Mouse (Mus musculus) mature B cell (primary cell): Measurements from ENCODE around the gene Ccdc113.

ENCODE experiments used
- in situ Hi-C: fragments of 300-500 bp; cut with MboI; formaldehyde crosslinking; loops from 2 replicates; pipeline ENCODE4 v1.14.3; 2019

The Ccdc113 gene

DNA sequence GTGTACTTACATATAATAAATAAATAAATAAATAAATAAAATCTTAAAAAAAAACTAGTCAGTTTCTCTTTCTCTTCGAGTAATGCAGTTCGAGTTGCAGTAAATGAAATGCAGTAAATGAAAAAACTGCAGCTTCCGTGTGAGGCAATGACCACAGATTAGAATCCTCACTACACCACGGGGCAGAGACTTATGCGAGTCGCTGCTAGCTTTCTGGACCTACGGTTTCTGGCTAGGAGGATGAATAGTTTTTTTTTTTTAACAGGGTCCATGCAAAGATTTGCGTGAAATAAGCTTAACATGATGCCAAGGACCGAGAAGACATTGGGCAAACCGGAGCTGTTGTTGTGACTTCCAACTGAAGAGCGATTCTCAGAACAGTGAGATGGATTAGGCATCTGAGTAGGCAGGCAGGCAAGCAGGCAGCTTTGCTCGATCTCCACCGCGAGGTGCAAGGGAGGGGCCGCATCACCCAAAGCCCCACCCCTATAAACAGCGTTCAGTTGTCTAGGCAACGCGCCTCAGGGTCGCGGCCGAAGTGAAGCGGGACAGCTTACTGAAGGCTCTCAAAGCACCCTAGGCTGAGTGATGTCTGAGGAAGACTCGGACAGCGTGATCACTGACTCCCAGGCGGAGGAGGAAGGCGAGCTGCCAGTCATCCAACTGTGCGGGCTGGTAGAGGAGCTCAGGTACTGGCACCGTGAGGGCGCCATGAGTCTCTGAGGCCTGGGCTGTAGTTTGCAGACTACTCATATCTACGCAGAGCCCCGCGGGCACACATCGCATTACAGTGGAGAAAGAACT lies at the start of gene Ccdc113:
Gene Ccdc113, plus strand, starts transcription at position 502 of the 804 bp plus-strand sequence.
- in situ Hi-C loops = no loop called here

DNA sequence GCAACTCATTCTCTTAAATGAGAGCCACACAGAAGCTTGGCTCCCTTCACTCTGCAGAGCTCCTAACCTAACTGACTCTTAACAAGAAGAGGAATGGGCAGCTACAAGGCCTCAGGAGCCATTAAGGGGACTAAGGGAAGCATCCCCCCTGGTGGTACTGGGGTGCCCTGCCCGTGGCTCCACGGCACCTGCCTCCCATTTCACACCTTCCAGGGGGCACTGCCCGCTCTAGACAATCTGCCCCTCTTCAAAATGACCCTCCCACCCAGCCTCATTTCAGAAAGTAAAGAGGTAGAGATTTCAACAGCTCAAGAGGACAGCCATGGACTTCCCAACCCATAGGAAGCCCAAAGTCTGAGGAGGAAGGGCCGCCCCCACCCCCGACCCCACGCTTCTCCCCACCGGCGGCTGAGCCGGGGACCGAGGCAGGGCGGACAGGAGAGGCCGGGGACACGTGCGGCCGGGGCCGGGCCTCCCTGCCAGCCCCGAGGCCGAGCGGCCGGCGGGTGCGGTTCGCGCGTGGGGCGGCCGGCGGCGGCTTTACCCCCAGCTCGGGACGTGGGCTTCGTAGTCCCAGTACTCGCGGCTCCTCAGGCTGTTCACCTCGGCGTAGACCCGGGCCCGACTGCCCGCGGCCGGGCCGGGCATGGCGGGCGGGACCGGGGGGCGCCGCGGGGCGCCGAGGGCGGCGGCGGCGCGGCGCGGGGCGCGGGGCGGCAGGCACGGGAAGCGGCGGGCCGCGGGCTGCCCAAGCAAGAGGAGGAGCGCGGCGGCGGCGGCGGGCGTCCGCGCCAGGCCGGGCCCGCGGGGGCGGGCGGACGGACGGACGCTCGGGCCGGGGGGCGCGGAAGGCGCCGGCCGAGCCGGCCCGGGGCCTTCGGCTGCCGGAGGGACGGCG lies 45.8 kb upstream of the Ccdc113 start:
- in situ Hi-C loops = no loop called here

DNA sequence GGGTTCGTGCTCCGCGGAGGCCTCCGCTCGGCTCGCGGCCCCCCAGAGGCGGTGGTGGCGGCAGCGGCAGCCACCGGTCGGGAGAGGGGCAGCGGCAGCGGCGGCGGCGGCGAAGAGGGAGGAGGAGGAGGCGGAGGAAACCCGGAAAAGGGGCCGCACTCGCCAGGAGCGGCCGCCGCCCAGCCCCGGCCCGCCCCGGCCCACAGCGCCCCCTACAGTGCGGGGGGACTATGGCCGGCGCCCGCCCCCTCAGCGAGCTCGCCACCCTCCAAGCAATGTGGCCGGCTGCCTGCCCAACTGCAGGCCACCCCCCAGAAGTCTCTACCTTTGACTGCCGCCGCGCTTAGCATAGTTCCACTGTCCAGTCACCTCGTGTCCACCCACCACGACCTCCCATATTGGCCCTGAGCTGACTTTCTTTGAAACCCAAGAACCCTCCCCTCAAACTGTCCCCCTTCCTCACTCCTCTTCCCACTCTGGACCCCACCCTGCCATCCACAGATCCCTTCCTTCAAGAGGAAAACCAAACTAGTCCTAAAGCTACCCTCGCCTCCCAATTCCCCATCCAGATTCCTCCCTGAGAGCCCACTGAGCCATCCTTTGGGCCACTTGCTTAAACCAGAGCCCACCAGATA lies 45.1 kb upstream of the Ccdc113 start:
- in situ Hi-C loops = no loop called here

DNA sequence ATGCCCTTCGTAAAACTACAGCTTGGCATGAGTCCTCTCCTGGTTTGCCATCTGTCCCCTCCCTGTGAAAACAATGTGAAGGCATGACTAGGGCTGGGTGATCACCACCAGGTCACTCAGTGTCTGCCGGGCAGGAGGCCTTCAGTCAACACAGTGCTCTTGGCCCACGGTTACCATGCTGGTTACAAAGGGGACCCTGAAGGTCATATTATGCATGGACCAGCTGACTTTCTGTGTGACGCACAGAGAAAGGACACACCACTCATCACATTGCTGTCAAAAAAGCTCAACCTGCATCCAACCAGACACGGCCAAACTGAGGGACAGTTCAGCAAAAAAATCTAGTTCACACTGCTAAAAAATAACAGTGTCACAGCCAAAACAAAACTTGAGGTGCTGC lies 43.9 kb upstream of the Ccdc113 start, which contains the start of gene Csnk2a2:
Gene Csnk2a2, minus strand, starts transcription at position 34 of the 400 bp plus-strand sequence.
- in situ Hi-C loops = no loop called here

DNA sequence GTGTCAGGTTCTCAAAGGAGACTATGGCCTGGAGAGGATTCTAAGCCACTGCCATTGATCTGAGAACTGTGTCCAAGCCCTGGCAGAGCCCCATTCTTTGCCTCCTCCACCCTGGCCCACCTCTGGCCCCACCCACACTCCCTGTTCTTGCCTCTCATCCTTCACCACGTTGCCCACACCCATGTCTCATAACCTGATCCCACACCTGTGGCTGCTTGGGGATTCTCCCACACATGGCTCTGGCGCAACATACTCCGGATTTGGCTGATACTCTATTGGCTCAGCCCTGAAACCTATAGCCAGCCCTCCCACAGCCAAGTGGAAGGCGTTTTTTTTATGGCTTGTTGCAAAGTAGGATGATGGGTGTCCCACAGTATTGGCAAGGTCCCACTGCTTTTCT lies 41.8 kb upstream of the Ccdc113 start:
- in situ Hi-C loops = no loop called here

DNA sequence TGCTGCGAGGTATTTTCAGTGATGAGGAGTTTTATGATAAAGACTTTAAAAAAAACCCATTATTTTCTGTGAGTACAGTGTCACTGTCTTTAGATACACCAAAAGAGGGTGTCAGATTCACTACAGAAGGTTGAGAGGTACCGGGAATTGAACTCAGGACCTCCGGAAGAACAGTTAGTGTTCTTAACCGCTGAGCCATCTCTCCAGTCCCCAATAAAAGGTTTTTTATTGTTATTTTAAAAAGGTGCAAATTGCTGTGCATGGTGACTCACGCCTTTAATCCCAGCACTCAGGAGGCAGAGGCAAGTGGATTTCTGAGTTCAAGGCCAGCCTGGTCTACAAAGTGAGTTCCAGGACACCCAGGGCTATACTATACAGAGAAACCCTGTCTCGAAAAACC lies 38.4 kb upstream of the Ccdc113 start:
- in situ Hi-C loops = no loop called here

DNA sequence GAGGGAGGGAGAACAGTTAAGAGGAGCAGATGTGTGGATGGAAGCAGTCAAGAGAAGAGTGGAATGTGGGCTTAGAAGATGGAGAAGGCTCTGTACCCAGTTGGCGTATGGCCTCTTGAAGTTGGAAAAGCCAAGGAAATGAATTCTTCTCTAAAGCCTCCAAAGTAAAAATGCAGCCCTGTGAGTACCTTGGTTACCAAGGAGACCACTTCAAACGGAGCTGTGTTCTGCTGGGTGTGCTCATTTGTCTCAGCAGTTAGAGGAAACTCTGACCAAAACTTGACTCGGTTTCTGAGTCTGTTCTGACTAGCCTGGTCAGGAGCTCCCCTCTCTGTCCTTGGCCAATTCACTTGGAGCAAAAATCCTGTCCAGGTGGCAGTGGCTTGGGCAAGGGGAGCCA lies 37.5 kb upstream of the Ccdc113 start:
- in situ Hi-C loops = no loop called here

DNA sequence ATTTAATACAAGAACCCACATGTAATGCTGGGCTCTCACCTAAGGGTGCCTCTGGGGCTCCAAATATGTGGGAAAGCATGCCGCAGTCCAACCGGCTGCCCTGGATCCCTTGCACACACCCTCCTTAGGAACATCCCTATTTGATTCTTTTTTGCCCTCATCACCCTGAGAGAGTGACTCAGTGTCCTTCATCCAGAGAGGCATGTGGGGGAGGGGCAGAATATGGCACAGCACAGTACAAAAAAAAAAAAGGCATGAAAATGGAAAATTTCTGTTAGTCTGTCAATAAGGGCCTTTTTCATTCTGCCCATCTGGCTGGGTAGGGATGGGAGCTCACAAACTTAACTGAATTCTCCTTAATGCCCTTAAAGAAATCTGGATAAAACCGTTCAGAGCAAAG lies 36.1 kb upstream of the Ccdc113 start:
- in situ Hi-C loops = no loop called here

DNA sequence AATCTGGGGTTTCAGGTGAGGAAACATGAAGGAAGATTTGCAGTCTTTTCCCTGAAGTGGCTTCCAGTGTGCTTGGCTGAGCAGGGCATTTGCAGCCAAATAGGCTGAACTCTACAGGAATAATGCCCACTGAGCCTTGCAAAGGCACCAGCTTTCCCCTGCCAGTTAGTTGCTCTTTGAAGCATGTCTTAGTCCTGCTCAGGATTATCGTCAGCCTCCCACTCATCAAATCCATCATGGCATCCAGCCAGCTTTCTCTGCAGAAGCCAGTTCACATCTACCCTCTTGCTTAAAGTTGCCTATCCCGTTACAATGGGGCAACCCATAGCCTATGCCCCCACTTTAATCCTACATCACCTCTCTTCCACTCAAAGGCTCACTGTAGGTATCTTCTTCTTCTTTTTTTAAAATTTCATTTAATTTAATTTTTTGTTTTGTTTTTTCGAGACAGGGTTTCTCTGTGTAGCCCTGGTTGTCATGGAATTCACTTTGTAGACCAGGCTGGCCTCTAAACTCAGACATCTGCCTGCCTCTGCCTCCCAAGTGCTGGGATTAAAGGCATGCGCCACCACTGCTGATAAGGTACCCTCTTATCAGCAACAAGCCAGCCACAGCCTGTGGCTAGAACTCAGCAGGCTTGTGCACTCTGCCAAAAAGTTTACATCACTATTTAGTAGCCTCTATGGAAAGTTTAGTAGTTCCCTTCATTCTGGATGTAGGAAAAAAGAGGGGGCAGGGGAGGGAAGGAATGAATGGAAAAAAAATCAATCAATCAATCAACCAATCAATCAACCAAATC lies 34.4 kb upstream of the Ccdc113 start:
- in situ Hi-C loops = no loop called here

DNA sequence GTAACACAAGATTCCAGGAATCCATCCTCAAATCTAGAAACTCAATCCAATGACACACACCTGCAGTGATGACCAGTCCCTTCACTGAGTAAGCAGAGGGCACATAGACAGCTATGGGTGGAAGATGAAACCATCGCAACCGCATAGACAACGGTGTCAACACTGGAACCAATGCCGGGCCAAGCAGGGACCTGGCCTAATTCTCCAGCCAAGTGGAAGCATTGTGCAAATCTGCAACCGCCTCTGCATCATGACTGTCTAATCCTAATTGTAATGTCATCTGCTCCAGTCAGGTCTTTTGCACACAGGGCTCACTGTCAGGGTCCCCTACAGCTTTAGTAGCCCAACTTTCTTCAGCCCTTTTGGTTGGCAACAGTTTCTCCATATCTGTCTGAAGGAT lies 33.4 kb upstream of the Ccdc113 start:
- in situ Hi-C loops = no loop called here

DNA sequence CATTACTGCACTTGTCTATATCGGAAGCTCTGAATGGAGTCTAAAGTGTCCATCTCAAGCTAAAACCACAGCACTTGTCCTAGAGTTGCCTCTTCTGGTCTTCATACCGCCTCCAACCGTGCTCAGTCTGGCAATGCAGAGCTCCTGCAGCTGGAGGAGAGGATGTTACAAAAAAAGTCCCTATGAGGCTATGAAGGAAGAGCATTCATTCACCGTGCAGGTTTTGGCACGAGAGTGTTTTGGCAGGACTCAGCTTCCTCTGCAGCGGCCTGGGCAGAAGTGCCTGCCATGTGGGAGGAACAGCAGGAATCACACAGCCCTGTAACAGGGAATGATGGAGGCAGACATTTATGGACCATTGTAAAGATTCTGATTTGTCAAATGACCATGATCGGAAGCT lies 31.5 kb upstream of the Ccdc113 start:
- in situ Hi-C loops = no loop called here

DNA sequence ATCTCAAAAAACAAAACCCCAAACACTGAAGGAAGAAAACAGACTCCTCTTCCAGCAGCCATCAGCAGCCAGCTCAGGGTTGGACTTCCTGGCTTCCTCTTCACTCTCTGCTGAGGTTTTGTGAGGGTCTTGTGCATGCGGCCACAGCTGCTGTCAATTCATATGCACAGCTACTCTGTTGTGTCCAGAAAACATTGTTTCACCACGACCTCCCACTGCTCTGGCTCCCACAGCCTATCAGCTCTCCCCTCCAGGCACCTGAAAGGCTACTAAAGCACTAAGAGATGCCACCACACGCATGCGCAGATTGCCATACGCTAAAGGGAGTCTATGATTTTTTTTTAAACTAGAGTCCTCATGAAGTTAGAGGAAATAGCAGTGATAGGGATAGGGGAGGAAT lies 29.1 kb upstream of the Ccdc113 start:
- in situ Hi-C loops = no loop called here

DNA sequence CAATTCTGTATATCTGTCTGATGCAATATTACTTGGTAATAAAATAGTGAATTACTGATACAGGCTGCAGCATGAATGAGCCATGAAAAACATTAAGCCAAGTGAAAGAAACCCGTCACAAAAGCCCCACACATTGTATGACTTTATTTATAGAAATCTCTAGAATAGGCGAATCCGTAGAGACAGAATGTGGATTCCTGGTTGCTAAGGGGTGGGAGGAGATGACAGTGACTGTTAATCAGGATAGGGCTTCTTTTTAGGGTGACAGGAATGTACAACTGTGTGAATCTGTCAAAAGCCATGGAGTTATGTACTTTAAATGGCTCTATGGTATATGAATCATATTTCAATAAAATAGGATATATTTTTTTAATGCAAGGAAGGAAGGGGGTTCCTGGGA lies 28.3 kb upstream of the Ccdc113 start:
- in situ Hi-C loops = no loop called here

DNA sequence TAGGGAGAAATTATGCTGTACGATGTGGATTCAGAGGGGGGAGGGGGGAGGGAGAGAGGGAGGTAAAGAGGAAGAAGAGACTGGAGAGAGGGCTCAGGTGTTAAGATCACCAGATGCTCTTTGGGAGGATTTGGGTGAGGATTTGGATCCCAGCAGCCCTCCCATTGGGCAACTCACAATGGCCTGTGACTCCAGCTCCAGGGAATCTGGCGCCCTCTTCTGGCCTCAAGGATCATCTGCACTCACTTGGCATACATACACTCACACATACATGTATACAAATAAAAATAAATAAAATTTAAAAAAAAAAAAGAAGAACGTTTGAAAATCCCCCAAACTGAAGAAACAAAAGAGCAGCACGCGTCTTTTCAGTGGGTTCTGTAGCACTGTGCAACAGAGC lies 27.6 kb upstream of the Ccdc113 start:
- in situ Hi-C loops = no loop called here

DNA sequence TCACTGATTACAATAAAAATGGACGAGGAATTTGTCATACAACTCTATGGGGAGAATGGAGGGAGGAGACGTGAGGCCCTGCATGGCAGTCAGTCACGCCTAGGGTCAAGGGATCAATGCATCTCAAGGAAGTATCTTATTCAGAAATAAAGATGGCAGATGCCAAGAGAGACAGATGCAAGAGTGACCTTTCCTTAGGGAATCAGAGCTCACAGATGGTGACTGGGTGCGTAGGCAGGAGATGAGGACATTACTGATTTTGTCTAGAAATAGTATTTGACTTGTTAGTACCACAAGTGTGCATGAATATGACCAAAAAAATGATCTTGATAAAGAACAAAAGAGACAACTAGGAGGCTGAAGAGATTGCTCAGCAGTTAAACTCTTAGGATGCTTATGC lies 21.6 kb upstream of the Ccdc113 start:
- in situ Hi-C loops = no loop called here

DNA sequence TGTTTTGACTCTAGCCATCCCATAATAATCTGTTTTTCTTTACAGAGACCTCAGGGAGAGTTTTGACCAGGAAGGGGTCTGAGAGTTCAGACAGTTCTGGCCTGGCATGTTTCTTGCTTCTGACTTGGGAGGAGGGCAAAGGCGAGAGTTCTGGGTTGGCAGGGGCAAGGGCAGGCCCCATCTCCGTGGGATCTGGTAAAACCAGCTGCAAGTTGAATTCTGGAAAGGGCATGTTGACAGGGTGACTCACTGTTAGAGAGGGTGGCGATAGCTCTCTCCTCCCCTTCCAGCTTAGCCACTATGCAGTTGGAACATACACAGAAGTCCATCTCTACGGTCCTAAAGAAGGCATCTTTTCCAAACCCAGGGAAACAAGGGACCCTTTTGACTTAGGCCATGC lies 20.7 kb upstream of the Ccdc113 start:
- in situ Hi-C loops = no loop called here

DNA sequence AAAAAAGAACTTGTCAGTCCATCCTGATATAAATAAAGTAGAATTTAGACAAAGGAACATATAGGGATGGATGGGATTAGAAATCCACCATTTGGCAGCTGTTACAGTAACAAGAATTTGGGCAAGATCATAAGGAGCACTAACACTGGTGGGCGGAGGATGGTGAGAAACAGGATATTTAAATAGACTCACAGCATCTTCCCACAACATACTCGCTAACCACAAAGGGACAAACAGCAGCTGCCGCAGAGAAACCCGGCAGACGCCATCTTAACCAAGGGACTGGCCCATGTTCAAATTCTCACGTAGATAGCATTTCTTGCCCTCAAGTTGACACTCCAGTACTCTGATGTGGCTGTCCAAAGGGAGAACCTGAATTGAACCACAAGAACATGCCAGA lies 17.0 kb upstream of the Ccdc113 start:
- in situ Hi-C loops = no loop called here

DNA sequence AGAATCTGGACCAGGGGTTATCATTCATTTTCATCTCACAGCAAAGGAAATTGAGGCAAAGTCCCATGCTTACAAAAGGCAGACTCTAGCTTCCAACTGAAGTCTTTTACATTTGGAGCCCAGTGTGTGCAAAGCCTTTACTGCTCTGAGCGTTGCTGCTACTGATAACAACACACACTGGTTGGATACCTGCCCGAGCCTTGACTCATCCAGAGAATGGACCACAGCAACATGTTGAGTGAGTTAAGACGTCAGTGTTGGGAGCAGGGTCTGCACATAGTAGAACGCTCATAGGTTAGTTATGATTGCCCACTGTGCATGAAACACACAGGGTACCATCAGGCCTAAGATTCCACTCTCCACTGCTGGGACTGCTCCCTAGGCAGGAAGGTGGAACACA lies 9.9 kb upstream of the Ccdc113 start:
- in situ Hi-C loops = no loop called here

DNA sequence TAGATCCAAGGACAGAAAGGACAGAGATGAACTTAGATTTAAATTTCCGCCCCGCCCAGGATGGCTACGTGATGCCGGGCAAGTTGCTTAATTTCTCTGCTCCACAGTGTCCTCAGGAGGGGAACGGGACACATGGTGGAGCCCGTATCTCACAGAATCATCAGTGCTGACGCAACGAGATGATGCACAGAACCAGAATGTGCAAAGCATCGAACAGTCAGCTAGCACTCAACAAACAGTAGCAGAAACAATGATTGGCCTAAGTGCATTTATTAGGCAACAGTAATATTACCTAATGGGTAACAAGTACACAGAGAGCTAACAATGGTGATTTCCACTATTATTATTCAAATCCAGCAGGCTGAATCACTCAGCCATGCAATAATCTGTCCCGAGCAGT lies 5.7 kb upstream of the Ccdc113 start:
- in situ Hi-C loops = no loop called here

DNA sequence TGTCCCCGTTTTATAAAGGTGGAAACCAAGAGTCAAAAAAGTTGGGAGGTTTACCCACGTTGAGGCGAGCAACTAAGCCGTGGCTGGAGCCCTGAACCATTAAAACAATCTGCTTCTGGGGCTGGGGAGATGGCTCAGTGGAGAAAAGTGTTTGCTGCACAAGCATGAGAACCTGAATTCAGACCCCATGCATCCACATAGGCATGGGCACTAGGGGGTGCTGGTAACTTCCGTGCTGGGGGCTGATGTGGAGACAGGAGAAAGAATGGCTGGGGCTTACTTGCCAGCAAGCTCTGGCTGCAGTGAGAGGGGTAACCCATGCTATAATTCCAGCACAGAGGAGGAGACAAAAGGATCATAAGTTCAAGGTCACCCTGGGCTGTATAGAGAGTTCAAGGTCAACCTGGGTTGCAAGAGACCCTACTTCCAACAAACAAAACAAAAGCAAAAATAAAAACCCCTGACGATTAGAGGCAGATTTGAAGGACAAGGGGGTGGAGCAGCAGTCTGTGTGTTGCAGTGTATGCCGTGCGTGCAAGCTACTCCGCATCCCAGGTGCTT lies 5.1 kb upstream of the Ccdc113 start:
- in situ Hi-C loops = no loop called here

DNA sequence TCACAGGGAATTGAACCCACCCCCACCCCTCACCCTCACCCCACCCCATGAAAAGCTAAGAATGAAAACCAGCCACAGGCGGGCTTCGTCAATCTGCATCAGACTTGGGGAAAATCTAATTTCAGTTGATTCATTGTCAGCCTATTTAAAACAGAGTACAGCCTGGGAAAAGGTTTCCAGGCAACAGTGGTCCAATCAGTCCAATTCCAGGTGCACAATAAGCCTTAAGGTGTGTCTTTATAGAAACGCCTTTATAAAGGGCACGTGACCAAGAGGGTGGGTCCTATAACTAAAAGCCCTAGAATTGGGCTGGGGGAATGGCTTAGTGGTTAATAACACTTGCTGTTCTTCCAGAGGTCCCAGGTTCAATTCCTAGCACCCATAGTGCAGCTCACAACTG lies 1.7 kb upstream of the Ccdc113 start:
- in situ Hi-C loops = no loop called here
